Mouse (Mus musculus) liver, embryonic 14.5 days (tissue): ENCODE results near the gene Arl14ep.

Experiments
- CTCF ChIP-seq: IDR thresholded peaks from 2 replicates; pipeline ENCODE4 v1.5.1; 2016; ENCODE audit warnings: antibody characterized with exemption, low read depth, control low read depth
- EP300 ChIP-seq: IDR thresholded peaks from 2 replicates; pipeline ENCODE4 v1.6.1; 2016; ENCODE audit warnings: antibody characterized with exemption, low read depth

DNA sequence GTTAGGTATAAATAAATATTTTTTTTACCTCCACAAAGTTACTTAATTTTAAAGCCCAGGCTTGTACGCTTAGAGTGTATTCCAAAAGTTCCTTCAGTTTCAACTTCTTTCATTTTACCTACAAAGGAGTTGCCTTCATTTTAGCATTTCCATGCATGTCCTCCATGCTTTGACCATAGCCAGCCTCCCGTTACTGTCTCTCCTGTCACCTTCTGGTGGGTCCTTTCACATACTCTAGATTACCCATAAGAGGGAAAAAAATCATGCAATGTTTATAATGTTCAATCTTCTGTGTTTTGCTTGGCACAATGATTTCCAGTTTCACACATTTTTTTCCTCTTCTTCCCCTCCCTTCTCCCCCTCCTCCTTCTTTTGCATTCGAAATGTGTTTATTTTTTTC lies 32.2 kb upstream of the Arl14ep start:
- no peak for TF ChIP-seq CTCF
- no peak for TF ChIP-seq EP300
